Mouse (Mus musculus) urinary bladder, adult 18-20 months (tissue): ENCODE data around the gene Grik2.
"Not testable (repeated sequence)": the region's sequence is repeated elsewhere in the genome, so short reads cannot be mapped to it uniquely, and the experiment has no call there.

Experiments used
- DNase-seq, 2 experiments: peaks; one replicate each; pipeline ENCODE4 v3.0.0; 2022; ENCODE audit warnings: low spot score in 2 of 2, mixed read lengths in 2 of 2

Grik2 gene

GRCm38 (mm10) chr10:49322413-49322812, 466.2 kb downstream of the Grik2 start:
- DNase-seq: no peak

DNA sequence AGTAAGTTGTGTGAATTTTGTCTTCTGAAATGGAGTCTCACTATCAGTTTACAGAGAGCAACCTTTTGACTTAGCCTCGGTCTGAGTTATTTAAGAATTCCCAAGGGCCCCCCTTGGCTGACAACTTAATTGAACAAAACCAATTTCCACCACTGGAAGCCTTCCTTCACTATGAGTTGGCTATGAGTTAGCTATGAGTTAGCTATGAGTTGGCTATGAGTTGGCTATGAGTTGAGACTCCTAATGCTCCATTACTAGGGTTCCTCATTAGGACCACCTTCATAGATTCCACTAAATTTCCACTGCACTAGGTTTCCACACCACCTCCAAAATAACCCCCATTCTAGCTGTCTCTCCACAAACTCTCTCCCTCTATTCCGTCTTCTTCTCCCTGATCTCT, 468.7 kb downstream of the Grik2 start:
- no peak for DNase-seq

DNA sequence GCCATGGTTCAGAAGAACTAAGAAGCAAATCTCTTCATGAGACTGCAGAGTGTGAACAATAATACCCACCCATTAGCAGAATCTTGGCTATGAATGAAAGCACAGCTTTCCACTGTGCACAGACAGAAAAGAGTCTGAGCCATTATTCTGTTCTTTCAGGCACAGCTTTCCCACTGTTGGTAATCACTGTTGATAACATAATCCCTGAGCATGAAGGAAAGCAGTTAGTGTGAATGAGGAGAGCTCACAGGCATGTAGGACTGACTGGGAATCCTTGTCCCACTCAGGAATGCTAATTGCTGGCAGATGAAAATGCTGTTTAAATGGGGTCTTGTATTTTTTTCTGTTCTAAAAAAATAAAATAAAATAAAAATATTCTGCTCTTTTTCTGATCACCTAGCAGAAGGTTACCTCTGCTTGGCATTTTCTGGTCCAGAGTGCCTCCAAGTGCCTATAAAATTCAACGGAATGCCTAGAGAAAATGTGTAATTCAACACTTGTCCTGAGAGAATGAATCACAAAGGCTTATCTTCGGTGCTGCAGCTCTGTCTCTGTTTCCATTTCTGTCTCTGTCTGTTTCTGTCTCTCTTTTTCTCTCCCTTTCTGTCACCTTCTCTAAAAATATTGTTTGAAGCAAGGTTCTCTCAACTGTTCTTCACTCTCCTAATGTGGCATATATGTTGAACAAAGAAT, 532.2 kb downstream of the Grik2 start:
- no peak for DNase-seq

- DNase-seq: not testable (repeated sequence)
Observed at GRCm38 (mm10) chr10:49237356-49237755, 551.2 kb downstream of the Grik2 start.

- DNase-seq: not testable (repeated sequence)
Observed at GRCm38 (mm10) chr10:49236844-49237243, 551.7 kb downstream of the Grik2 start.

GRCm38 (mm10) chr10:49220096-49220495, 568.5 kb downstream of the Grik2 start:
- no peak for DNase-seq

DNA sequence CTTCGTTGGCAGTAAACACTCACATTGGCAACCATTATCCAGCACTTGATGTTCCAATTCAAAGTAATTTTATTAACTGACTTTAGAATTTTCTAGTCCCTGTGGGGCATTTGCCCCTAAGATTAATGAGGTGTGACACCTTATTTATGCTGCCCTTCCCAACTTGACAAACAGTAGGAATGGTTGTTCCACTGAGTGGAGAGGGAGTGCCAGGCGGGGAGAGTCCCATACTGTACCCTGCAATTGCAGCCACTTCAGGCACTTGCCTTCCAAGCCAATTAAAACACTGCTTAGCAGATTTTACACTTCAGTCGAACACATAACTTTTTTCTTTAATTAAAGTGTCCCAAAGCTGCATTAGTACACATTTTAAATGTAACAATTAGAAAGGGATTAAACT, 568.9 kb downstream of the Grik2 start:
- DNase-seq: no peak

DNA sequence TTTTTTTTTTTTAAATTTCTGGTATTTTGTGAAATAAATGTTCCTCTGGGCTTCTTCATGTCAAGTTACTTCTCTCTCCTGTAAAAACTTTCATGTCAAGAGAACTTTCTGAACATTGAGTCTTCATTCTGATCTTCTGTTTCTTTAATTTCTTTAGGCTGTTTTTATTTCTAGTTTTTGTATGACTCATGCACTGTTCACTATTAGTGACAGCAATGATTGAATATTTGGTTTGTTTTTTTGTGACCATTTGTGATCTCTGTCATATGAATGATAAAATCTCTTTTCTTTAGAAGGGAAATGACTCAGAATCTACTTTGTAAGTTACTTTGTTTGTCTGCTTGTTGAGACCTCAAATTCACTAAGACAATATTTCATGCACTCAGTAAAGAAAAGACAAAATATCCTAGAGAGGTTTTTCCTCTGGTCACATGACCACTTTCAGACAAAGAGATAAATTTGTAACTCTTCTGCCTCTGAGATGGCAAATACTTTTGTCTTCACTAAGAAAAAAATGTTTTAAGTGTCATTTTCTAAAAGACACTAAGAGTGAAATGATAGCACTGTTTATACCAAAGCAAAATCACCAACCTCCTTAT, 596.7 kb downstream of the Grik2 start:
- DNase-seq: no peak

DNA sequence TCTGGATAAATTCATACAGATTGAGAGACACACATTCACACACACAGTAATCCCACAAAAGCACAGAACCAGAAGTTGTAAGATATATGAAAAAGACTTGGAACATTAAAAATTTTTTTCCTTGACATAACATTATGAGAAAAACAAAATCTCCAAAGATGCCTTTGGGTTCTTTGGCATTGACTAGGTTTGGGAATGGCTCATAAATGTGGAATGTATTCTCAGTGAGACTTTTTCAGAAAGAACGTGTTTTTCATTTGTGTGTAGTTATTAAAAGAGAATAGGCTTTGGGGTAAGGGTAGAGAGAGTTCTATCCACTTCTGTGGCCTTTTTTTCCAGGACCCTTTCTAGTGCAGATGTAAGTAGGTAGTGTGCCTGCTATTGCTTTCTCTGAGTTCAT, 597.3 kb downstream of the Grik2 start:
- no peak for DNase-seq

DNA sequence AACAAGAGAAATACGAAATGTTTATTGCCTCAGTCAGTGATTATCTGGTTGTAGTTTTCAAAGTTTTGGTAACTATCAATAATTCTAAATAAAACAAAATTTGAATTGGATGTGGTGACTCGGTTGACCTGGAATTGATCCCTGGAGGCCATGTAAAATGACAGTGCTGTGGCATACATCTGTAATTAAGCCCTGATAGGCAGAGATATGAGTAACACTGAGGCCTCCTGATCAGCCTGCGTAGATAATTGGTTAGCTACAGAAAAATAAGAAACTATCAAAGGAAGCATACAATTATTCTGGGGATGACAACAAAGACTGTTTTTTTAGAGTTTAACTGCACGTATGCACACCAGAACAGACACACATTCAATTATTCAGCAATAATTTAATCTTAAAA, 634.4 kb downstream of the Grik2 start:
- DNase-seq: no peak

DNA sequence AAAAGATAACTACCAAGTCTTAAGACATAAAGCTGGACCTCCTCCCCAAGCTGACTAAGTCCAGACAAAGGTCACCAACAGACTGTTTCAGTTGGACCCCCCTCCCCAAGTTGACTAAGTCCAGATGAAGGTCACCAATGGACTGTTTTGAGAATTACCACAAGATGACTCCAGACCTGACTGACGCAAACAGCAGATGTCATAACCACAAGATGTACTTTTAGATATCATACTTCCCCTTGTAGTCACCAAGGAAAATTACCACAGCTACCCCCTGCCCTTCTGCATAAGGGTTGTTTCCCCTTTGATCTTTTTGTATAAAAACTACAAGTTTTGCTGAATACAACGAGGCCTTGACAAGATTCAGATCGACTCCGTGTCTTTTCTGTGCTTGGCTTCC, 637.1 kb downstream of the Grik2 start:
- not testable (repeated sequence) for DNase-seq

DNA sequence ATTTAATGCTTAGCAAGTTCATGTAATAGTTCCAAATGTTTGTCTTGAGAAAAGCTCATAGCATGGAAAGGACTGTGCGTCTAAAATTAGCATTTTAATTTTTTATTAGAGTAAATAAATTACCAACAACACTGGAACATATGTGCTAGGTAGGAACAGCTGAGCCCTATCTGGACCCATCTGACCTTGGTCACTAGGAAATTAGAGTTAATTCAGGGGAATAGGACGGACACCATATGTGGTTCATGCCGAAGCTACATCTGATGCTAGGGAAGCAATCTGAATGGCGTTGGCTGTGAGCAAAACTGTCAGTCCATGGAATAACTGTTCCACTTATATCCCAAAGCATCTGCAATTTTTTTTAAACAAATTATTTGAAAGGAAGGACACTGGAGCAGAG, 638.9 kb downstream of the Grik2 start:
- DNase-seq: no peak

- DNase-seq: no peak
Observed at GRCm38 (mm10) chr10:49142658-49143057, 645.9 kb downstream of the Grik2 start.

DNA sequence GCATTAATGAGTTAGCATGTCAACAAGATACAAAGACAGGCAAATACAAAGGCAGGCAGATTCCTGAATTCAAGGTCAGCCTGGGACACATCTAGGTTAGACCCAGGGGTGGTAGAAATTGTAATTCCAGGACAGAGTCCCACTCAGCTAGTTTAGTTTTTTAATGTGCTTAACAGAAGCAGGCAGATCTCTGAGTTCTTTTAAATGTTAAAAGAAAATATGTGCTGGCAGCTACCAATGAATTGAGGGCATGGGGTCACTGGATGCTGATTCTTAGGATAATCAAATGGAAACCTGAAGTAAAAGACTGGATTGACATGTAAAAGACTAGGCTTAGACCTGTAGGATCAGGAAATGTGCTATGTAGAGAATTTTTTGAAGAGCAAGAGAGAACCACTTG, 651.8 kb downstream of the Grik2 start:
- DNase-seq: no peak

DNA sequence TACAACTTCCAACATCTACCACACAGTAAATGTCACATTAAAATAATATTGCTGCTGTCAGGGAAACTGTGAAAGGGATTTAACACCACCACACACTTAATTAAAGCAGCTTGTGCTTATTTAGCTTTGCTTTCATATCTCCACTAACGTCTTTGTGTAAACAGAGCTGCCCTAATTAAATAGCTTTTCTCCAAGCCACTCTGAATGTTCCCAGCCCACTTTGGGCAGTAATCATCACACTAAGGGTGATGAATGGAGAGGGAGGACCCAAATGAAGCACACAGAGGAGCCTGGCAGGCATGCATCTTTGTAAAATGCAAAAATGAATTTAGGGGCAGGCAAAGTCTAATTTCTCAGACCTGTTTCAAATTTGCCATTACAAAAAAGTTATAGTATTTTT, 657.3 kb downstream of the Grik2 start:
- no peak for DNase-seq

GRCm38 (mm10) chr10:49050339-49050738, 738.2 kb downstream of the Grik2 start:
- DNase-seq: no peak

DNA sequence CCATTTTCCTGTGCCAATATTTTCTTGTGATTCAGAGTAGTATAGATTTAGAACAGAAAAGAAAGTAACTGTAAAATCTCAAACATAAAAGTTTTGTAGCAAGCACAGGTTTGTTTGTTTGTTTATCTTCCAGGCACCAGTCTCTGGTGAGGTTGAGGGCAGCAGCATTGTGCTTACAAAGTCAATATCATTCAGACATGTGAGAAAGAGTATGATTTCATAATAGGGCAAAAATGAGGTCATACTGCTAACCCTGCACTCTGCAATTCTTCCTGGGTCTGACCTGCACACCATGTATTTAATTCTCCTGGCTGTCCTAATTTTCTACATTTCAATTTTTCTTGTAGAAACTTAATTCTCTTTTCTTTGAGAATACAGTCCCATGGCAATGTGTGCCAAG, 739.2 kb downstream of the Grik2 start:
- DNase-seq: no peak
